Mouse (Mus musculus) erythroblast, embryonic 14.5 days (primary cell): ENCODE measurements around the gene Arxes1.
"Not testable (repeated sequence)": the region's sequence is repeated elsewhere in the genome, so short reads cannot be mapped to it uniquely, and the experiment has no call there.

Source experiments
- GATA1 ChIP-seq: IDR thresholded peaks from 2 replicates; pipeline ENCODE4 v1.6.1; 2012; ENCODE audit warnings: low read length, inconsistent platforms, mixed read lengths
- TAL1 ChIP-seq: IDR thresholded peaks from 3 replicates; pipeline ENCODE4 v1.6.1; 2012; ENCODE audit warnings: low read length, inconsistent platforms, mixed read lengths

DNA sequence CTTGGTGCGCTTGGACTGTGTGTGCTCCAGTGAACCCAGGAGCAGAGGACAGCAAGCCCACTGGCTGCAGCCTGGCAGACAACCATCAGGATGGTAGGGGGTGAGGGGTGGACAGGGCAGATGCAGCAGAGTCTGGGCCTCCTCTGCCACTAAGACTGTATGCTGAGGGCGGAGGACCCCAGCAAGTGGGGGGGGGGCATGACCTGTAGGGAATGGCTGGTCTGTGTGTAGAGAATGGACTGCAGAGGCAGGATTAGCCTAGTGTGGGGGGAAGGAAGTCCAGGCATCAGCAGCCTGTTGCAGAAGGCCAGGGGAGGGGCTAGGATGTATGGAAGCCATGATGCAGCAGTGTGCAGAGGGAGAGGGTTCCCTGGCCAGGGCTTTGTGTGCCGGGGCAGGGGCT is 40.0 kb upstream of the Arxes1 start:
- not testable (repeated sequence) for TF ChIP-seq TAL1, GATA1
